Mouse (Mus musculus) intestine, embryonic 16.5 days (tissue): ENCODE results near the gene Vps26b. TPM values are rescaled to one million over a fixed set of nuclear protein-coding genes. Genes with fewer than 3 reads are reported as not detected.

ENCODE experiments used
- ATAC-seq: fragments of 200-750 bp; cut with Nextera tagmentation; 2 replicates; pipeline ENCODE4 v1.8.0; 2017; ENCODE audit warnings: moderate TSS enrichment, moderate library complexity
- H3K27ac ChIP-seq: fragments of 300-500 bp; sonication (generic); 2 replicates; pipeline ENCODE4 v1.5.1; 2014; ENCODE audit warnings: mild to moderate bottlenecking, low read length
- H3K27me3 ChIP-seq: fragments of 300-500 bp; sonication (generic); replicated peaks from 2 replicates; pipeline ENCODE4 v1.6.1; 2014; ENCODE audit warnings: low read length, control low read depth, mixed read lengths; ENCODE audit not compliant: control insufficient read depth, insufficient read depth
- H3K36me3 ChIP-seq: fragments of 300-500 bp; sonication (generic); 2 replicates; pipeline ENCODE4 v1.6.1; 2014; ENCODE audit warnings: low read length, control low read depth; ENCODE audit not compliant: control insufficient read depth, insufficient read depth
- H3K4me1 ChIP-seq: fragments of 300-500 bp; sonication (generic); 2 replicates; pipeline ENCODE4 v1.6.1; 2014; ENCODE audit warnings: low read length, control low read depth, mixed read lengths; ENCODE audit not compliant: control insufficient read depth, insufficient read depth
- H3K4me2 ChIP-seq: fragments of 300-500 bp; sonication (generic); 2 replicates; pipeline ENCODE4 v1.6.1; 2014; ENCODE audit warnings: low read depth, low read length, control low read depth
- H3K4me3 ChIP-seq: fragments of 300-500 bp; sonication (generic); 2 replicates; pipeline ENCODE4 v1.5.1; 2014; ENCODE audit warnings: mild to moderate bottlenecking, low read length
- H3K9ac ChIP-seq: fragments of 300-500 bp; sonication (generic); 2 replicates; pipeline ENCODE4 v1.6.1; 2014; ENCODE audit warnings: low read depth, low read length
- H3K9me3 ChIP-seq: fragments of 300-500 bp; sonication (generic); 2 replicates; pipeline ENCODE4 v1.6.1; 2016; ENCODE audit warnings: low read length, control low read depth; ENCODE audit not compliant: control insufficient read depth
- WGBS: fragments of 180-500 bp; shearing (Covaris S2); extraction: QIAGEN DNeasy Blood & Tissue Kit; methylation state at CpG from one replicate; pipeline ENCODE4 v1.1.7; 2014; 5-methylcytosine and 5-hydroxymethylcytosine counted together
- polyA plus RNA-seq: library from polyadenylated mRNA; unstranded; fragments of >200 nt; fragmentation: Nextera tagmentation; extraction: Ambion mirVana; gene quantifications from 2 replicates; pipeline ENCODE4 v1.2.1, GENCODE M21; 2015

Gene Vps26b
- polyA plus RNA-seq, 1 experiment from 2014 or later = 26.7 TPM

GRCm38 (mm10) chr9:26998669-26999460 is 31.0 kb downstream of the Vps26b start:
- Histone ChIP-seq H3K4me1 (peaks cover 16% of the 10 kb centered on the region), H3K4me3 (peak overlapping the region; percentile 65), H3K27ac (0 out of 2 replicates have a peak overlapping the region, but pooled peaks have one; percentile 33), H3K36me3 (no peaks in the 10 kb centered on the region; the same call in 1 of the 2 replicates), H3K27me3 (no peaks in the 10 kb centered on the region), H3K9ac (peak overlapping the region; percentile 81), H3K4me2 (peak overlapping the region; percentile 74), H3K9me3 (no peaks in the 10 kb centered on the region)
- 1% methylated on average over 29 of the region's 29 CpGs for WGBS
- ATAC-seq = peak; percentile 71

GRCm38 (mm10) chr9:26997501-26997900 is 32.4 kb downstream of the Vps26b start:
- WGBS = 93% methylated on average over 2 of the region's 2 CpGs
- Histone ChIP-seq H3K27ac (no peak overlapping the region), H3K4me3 (no peak overlapping the region), H3K9me3 (no peaks in the 10 kb centered on the region), H3K27me3 (no peaks in the 10 kb centered on the region), H3K4me1 (peaks cover 16% of the 10 kb centered on the region), H3K4me2 (no peak overlapping the region), H3K9ac (no peak overlapping the region), H3K36me3 (no peaks in the 10 kb centered on the region)
- ATAC-seq = no peak

GRCm38 (mm10) chr9:26997062-26997461 is 32.8 kb downstream of the Vps26b start:
- no peak for ATAC-seq
- no peaks in the 10 kb centered on the region for H3K9me3 ChIP-seq
- WGBS = 90% methylated on average over 3 of the region's 3 CpGs
- H3K27me3 ChIP-seq = no peaks in the 10 kb centered on the region
- no peaks in the 10 kb centered on the region for H3K36me3 ChIP-seq
- H3K9ac ChIP-seq = no peak overlapping the region
- H3K27ac ChIP-seq = no peak overlapping the region
- H3K4me3 ChIP-seq = no peak overlapping the region
- H3K4me2 ChIP-seq = no peak overlapping the region
- peaks cover 16% of the 10 kb centered on the region for H3K4me1 ChIP-seq

GRCm38 (mm10) chr9:26993900-26994299 is 36.0 kb downstream of the Vps26b start:
- H3K27ac ChIP-seq = no peak overlapping the region
- H3K4me3 ChIP-seq = no peak overlapping the region
- no peak for ATAC-seq
- H3K4me1 ChIP-seq = peaks cover 5% of the 10 kb centered on the region; the same call in 1 of the 2 replicates
- H3K4me2 ChIP-seq = no peak overlapping the region
- no peaks in the 10 kb centered on the region for H3K9me3 ChIP-seq
- H3K9ac ChIP-seq = no peak overlapping the region
- no peaks in the 10 kb centered on the region for H3K27me3 ChIP-seq
- H3K36me3 ChIP-seq = 0 out of 2 replicates have a peak, but pooled peaks cover 3% of the 10 kb centered on the region
- WGBS = 89% methylated on average over 3 of the region's 3 CpGs

- Histone ChIP-seq H3K9me3 (no peaks in the 10 kb centered on the region), H3K27me3 (no peaks in the 10 kb centered on the region), H3K4me1 (peaks cover 2% of the 10 kb centered on the region; the same call in 1 of the 2 replicates), H3K4me3 (no peak overlapping the region), H3K9ac (no peak overlapping the region), H3K36me3 (0 out of 2 replicates have a peak, but pooled peaks cover 3% of the 10 kb centered on the region), H3K27ac (no peak overlapping the region), H3K4me2 (no peak overlapping the region)
- 87% methylated on average over 10 of the region's 10 CpGs for WGBS
- no peak for ATAC-seq
These were observed 36.7 kb downstream of the Vps26b start for GRCm38 (mm10) chr9:26993118-26993517.

- no peaks in the 10 kb centered on the region for H3K9me3 ChIP-seq
- H3K36me3 ChIP-seq = 0 out of 2 replicates have a peak, but pooled peaks cover 3% of the 10 kb centered on the region
- no peak overlapping the region for H3K27ac ChIP-seq
- no peak overlapping the region for H3K4me2 ChIP-seq
- no peaks in the 10 kb centered on the region for H3K4me1 ChIP-seq
- no peak for ATAC-seq
- no peak overlapping the region for H3K9ac ChIP-seq
- H3K27me3 ChIP-seq = no peaks in the 10 kb centered on the region
- no peak overlapping the region for H3K4me3 ChIP-seq
- 93% methylated on average over 4 of the region's 4 CpGs for WGBS
These were observed 39.7 kb downstream of the Vps26b start for GRCm38 (mm10) chr9:26990181-26990580.

- ATAC-seq = no peak
- no peak overlapping the region for H3K9ac ChIP-seq
- no peaks in the 10 kb centered on the region for H3K27me3 ChIP-seq
- no peak overlapping the region for H3K4me3 ChIP-seq
- no peak overlapping the region for H3K4me2 ChIP-seq
- H3K36me3 ChIP-seq = 0 out of 2 replicates have a peak, but pooled peaks cover 3% of the 10 kb centered on the region
- H3K4me1 ChIP-seq = no peaks in the 10 kb centered on the region
- H3K27ac ChIP-seq = no peak overlapping the region
- WGBS = 88% methylated on average over 6 of the region's 6 CpGs
- H3K9me3 ChIP-seq = no peaks in the 10 kb centered on the region
These were observed 44.1 kb downstream of the Vps26b start for GRCm38 (mm10) chr9:26985668-26986277.

- Histone ChIP-seq H3K4me1 (no peaks in the 10 kb centered on the region), H3K27ac (no peak overlapping the region), H3K36me3 (no peaks in the 10 kb centered on the region), H3K9me3 (no peaks in the 10 kb centered on the region), H3K4me3 (no peak overlapping the region), H3K9ac (no peak overlapping the region), H3K27me3 (no peaks in the 10 kb centered on the region), H3K4me2 (no peak overlapping the region)
- ATAC-seq = no peak
- WGBS = 82% methylated on average over 2 of the region's 2 CpGs
These were observed 44.7 kb downstream of the Vps26b start for GRCm38 (mm10) chr9:26985090-26985613.

- Histone ChIP-seq H3K4me1 (no peaks in the 10 kb centered on the region), H3K27ac (no peak overlapping the region), H3K9me3 (no peaks in the 10 kb centered on the region), H3K4me2 (no peak overlapping the region), H3K27me3 (no peaks in the 10 kb centered on the region), H3K9ac (no peak overlapping the region), H3K4me3 (no peak overlapping the region), H3K36me3 (peaks cover 15% of the 10 kb centered on the region)
- no peak for ATAC-seq
- 92% methylated on average over 3 of the region's 3 CpGs for WGBS
These were observed 51.1 kb downstream of the Vps26b start for GRCm38 (mm10) chr9:26978776-26979175.
